Mouse (Mus musculus): Measurements from ENCODE around the gene Pcx. TPM values are rescaled to one million over a fixed set of nuclear protein-coding genes. Genes with fewer than 3 reads are reported as not detected.
A peak's percentile ranks its signal among the peaks of the same experiment; 100 is the strongest.

Gene Pcx
- polyA plus RNA-seq, 1 experiment from 2014 or later, result 18.5 TPM

- 83% methylated on average over 1 of the region's 1 CpGs for WGBS
- H3K9me3 ChIP-seq, result no peaks in the 10 kb centered on the region
- no peaks in the 10 kb centered on the region for H3K36me3 ChIP-seq (replicated peaks)
- H3K4me1 ChIP-seq, result peaks cover 7% of the 10 kb centered on the region
- no peaks in the 10 kb centered on the region for H3K27me3 ChIP-seq (ENCODE audit: poor library complexity, severe bottlenecking)
- no peak overlapping the region for H3K4me3 ChIP-seq
- DNase-seq (ENCODE audit: extremely low spot score, low spot score), result no peak
- H3K27ac ChIP-seq, result no peak overlapping the region
Measured at GRCm38 (mm10) chr19:4504830-4505229, 5.4 kb upstream of the Pcx start.

- Histone ChIP-seq H3K27ac (no peak overlapping the region), H3K27me3 (ENCODE audit: poor library complexity, severe bottlenecking) (peaks cover 12% of the 10 kb centered on the region), H3K4me1 (peaks cover 21% of the 10 kb centered on the region), H3K4me3 (no peak overlapping the region), H3K9me3 (no peaks in the 10 kb centered on the region), H3K36me3 (replicated peaks) (no peaks in the 10 kb centered on the region)
- no peak for DNase-seq (ENCODE audit: extremely low spot score, low spot score)
- 68% methylated on average over 3 of the region's 3 CpGs for WGBS
Measured at GRCm38 (mm10) chr19:4507746-4508145, 2.5 kb upstream of the Pcx start.

GRCm38 (mm10) chr19:4511116-4511841 is 1.0 kb downstream of the Pcx start:
- peaks cover 31% of the 10 kb centered on the region for H3K4me1 ChIP-seq
- 9% methylated on average over 13 of the region's 13 CpGs for WGBS
- H3K27ac ChIP-seq, result no peak overlapping the region
- peaks cover 12% of the 10 kb centered on the region for H3K27me3 ChIP-seq (ENCODE audit: poor library complexity, severe bottlenecking)
- no peaks in the 10 kb centered on the region for H3K36me3 ChIP-seq (replicated peaks)
- peak overlapping the region; percentile 75 for H3K4me3 ChIP-seq
- DNase-seq (ENCODE audit: extremely low spot score, low spot score), result no peak
- no peaks in the 10 kb centered on the region for H3K9me3 ChIP-seq

GRCm38 (mm10) chr19:4513236-4513858 is 3.1 kb downstream of the Pcx start:
- no peak for DNase-seq (ENCODE audit: extremely low spot score, low spot score)
- H3K4me3 ChIP-seq, result no peak overlapping the region
- no peaks in the 10 kb centered on the region for H3K9me3 ChIP-seq
- H3K27me3 ChIP-seq (ENCODE audit: poor library complexity, severe bottlenecking), result peaks cover 12% of the 10 kb centered on the region
- H3K4me1 ChIP-seq, result peaks cover 31% of the 10 kb centered on the region
- H3K36me3 ChIP-seq (replicated peaks), result no peaks in the 10 kb centered on the region
- WGBS, result 75% methylated on average over 4 of the region's 4 CpGs
- no peak overlapping the region for H3K27ac ChIP-seq

GRCm38 (mm10) chr19:4515746-4516145 is 5.5 kb downstream of the Pcx start:
- H3K4me1 ChIP-seq, result peaks cover 19% of the 10 kb centered on the region
- DNase-seq (ENCODE audit: extremely low spot score, low spot score), result no peak
- no peak overlapping the region for H3K27ac ChIP-seq
- 71% methylated on average over 2 of the region's 2 CpGs for WGBS
- H3K27me3 ChIP-seq (ENCODE audit: poor library complexity, severe bottlenecking), result peaks cover 12% of the 10 kb centered on the region
- H3K4me3 ChIP-seq, result no peak overlapping the region
- no peaks in the 10 kb centered on the region for H3K9me3 ChIP-seq
- no peaks in the 10 kb centered on the region for H3K36me3 ChIP-seq (replicated peaks)

GRCm38 (mm10) chr19:4516288-4516687 is 6.0 kb downstream of the Pcx start:
- H3K27me3 ChIP-seq (ENCODE audit: poor library complexity, severe bottlenecking), result peaks cover 9% of the 10 kb centered on the region
- WGBS, result 69% methylated on average over 2 of the region's 2 CpGs
- no peak for DNase-seq (ENCODE audit: extremely low spot score, low spot score)
- H3K4me1 ChIP-seq, result peaks cover 14% of the 10 kb centered on the region
- H3K27ac ChIP-seq, result no peak overlapping the region
- H3K4me3 ChIP-seq, result no peak overlapping the region
- no peaks in the 10 kb centered on the region for H3K36me3 ChIP-seq (replicated peaks)
- no peaks in the 10 kb centered on the region for H3K9me3 ChIP-seq

DNA sequence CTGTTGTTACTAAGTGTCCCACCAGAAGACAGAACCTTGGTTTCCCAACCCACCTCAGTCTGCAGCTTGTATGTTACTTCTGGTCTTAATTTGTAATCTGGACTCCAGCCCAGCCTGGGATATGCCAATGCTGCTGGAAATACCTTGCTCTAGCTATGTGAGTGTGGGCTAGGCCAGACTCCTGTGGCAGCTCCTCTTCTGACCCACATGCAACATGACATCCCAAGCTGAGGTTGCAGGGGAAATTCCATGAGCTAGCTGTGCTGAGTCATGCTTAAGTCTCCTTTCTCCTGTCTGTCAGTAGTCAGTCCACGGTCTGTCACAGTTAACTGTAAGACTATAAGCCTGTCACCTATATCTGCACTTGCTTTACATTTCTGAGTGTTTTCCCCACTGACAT is 7.2 kb downstream of the Pcx start:
- no peaks in the 10 kb centered on the region for H3K36me3 ChIP-seq (replicated peaks)
- no peaks in the 10 kb centered on the region for H3K9me3 ChIP-seq
- no peak overlapping the region for H3K27ac ChIP-seq
- no peak overlapping the region for H3K4me3 ChIP-seq
- WGBS, result 84% methylated on average over 1 of the region's 1 CpGs
- H3K27me3 ChIP-seq (ENCODE audit: poor library complexity, severe bottlenecking), result no peaks in the 10 kb centered on the region
- no peak for DNase-seq (ENCODE audit: extremely low spot score, low spot score)
- H3K4me1 ChIP-seq, result peaks cover 11% of the 10 kb centered on the region

GRCm38 (mm10) chr19:4521426-4522050 is 11.3 kb downstream of the Pcx start:
- no peak for DNase-seq (ENCODE audit: extremely low spot score, low spot score)
- Histone ChIP-seq H3K9me3 (no peaks in the 10 kb centered on the region), H3K4me1 (no peaks in the 10 kb centered on the region), H3K27ac (no peak overlapping the region), H3K27me3 (ENCODE audit: poor library complexity, severe bottlenecking) (no peaks in the 10 kb centered on the region), H3K4me3 (no peak overlapping the region), H3K36me3 (replicated peaks) (no peaks in the 10 kb centered on the region)
- 85% methylated on average over 3 of the region's 3 CpGs for WGBS

GRCm38 (mm10) chr19:4534646-4535045 is 24.4 kb downstream of the Pcx start:
- H3K27me3 ChIP-seq (ENCODE audit: poor library complexity, severe bottlenecking), result no peaks in the 10 kb centered on the region
- no peaks in the 10 kb centered on the region for H3K36me3 ChIP-seq (replicated peaks)
- no peak overlapping the region for H3K4me3 ChIP-seq
- DNase-seq (ENCODE audit: extremely low spot score, low spot score), result no peak
- WGBS, result 86% methylated on average over 2 of the region's 2 CpGs
- no peaks in the 10 kb centered on the region for H3K4me1 ChIP-seq
- no peaks in the 10 kb centered on the region for H3K9me3 ChIP-seq
- no peak overlapping the region for H3K27ac ChIP-seq

DNA sequence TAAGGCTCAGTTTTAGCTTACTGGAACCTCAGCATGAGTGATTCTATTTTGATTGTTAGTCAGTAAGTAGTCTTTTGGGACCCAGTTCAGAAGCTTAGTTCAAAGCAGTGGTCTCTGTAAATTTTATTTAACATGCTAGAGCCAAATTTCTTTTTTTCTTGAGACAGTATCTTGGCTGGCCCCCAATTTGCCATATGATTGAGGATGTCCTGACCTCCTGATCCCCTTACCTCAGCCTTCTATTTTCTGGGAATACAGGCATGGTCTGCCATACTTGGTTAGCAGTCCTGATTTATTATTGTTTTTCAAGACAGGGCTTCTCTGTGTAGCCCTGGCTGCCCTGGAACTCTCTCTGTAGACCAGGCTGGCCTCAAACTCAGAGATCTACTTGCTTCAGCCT is 25.6 kb downstream of the Pcx start:
- no peak for DNase-seq (ENCODE audit: extremely low spot score, low spot score)
- Histone ChIP-seq H3K4me3 (no peak overlapping the region), H3K4me1 (no peaks in the 10 kb centered on the region)

DNA sequence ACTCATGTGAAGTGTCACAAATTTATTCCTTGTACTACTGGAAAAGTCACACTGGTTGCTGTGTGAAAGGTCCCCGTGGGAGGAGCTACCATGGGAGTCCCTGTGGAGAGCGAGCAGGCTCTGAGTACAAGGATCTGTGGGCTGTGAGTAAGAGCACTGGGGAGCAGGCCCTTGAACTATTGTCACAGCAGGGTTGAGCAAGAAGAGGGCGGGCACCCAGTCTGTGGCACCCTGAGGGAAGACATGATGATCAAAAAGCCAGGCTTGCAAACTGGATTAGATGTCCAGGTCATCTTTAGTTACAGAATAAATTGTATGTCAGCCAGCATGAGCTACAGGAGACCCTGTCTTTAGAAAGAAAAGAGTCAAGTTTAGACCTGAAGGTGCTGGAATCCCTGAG is 26.3 kb downstream of the Pcx start:
- H3K36me3 ChIP-seq (replicated peaks), result no peaks in the 10 kb centered on the region
- H3K4me3 ChIP-seq, result no peak overlapping the region
- WGBS, result 72% methylated on average over 3 of the region's 3 CpGs
- H3K27ac ChIP-seq, result no peak overlapping the region
- DNase-seq (ENCODE audit: extremely low spot score, low spot score), result no peak
- H3K9me3 ChIP-seq, result no peaks in the 10 kb centered on the region
- no peaks in the 10 kb centered on the region for H3K27me3 ChIP-seq (ENCODE audit: poor library complexity, severe bottlenecking)
- no peaks in the 10 kb centered on the region for H3K4me1 ChIP-seq

More for the DNA sequence above, 25.6 kb downstream of the Pcx start:
- Histone ChIP-seq H3K9me3 (no peaks in the 10 kb centered on the region), H3K36me3 (replicated peaks) (no peaks in the 10 kb centered on the region), H3K27ac (no peak overlapping the region), H3K27me3 (ENCODE audit: poor library complexity, severe bottlenecking) (no peaks in the 10 kb centered on the region)

DNA sequence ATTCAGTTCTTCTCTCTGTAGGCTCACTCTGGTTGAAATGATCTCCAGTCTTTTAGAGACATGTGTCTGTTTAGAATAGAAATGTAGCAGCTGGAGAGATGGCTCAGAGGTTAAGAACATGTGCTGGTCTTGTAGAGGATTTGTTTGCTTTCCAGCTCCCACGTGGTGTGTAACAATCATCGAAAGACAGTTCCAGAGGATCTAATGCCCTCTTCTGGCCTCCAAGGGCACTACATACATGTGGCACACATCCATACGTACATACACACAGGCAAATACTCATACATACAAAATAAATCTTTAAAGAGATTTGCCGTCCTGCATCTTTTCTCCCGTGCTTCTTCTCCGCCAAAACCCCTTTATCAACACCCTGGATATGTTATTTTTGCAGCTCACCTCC is 30.0 kb downstream of the Pcx start:
- H3K4me3 ChIP-seq, result no peak overlapping the region
- WGBS, result 91% methylated on average over 6 of the region's 6 CpGs
- no peak for DNase-seq (ENCODE audit: extremely low spot score, low spot score)

GRCm38 (mm10) chr19:4540992-4541391 is 30.7 kb downstream of the Pcx start:
- Histone ChIP-seq H3K9me3 (no peaks in the 10 kb centered on the region), H3K4me3 (no peak overlapping the region)
- WGBS, result 83% methylated on average over 3 of the region's 3 CpGs

More for the DNA sequence above, 30.0 kb downstream of the Pcx start:
- no peaks in the 10 kb centered on the region for H3K9me3 ChIP-seq
- H3K27ac ChIP-seq, result no peak overlapping the region
- H3K4me1 ChIP-seq, result peaks cover 4% of the 10 kb centered on the region
- H3K27me3 ChIP-seq (ENCODE audit: poor library complexity, severe bottlenecking), result no peaks in the 10 kb centered on the region
- no peaks in the 10 kb centered on the region for H3K36me3 ChIP-seq (replicated peaks)

More at GRCm38 (mm10) chr19:4540992-4541391, 30.7 kb downstream of the Pcx start:
- H3K27me3 ChIP-seq (ENCODE audit: poor library complexity, severe bottlenecking), result no peaks in the 10 kb centered on the region
- H3K27ac ChIP-seq, result no peak overlapping the region
- H3K36me3 ChIP-seq (replicated peaks), result no peaks in the 10 kb centered on the region
- no peak for DNase-seq (ENCODE audit: extremely low spot score, low spot score)
- peaks cover 4% of the 10 kb centered on the region for H3K4me1 ChIP-seq

Measured in forebrain, embryonic 10.5 days (tissue).